Mouse (Mus musculus): ENCODE measurements around the gene Syt16. TPM values are rescaled to one million over a fixed set of nuclear protein-coding genes. Genes with fewer than 3 reads are reported as not detected.

Gene Syt16
- total RNA-seq, 2 experiments from 2014 or later, result not detected

DNA sequence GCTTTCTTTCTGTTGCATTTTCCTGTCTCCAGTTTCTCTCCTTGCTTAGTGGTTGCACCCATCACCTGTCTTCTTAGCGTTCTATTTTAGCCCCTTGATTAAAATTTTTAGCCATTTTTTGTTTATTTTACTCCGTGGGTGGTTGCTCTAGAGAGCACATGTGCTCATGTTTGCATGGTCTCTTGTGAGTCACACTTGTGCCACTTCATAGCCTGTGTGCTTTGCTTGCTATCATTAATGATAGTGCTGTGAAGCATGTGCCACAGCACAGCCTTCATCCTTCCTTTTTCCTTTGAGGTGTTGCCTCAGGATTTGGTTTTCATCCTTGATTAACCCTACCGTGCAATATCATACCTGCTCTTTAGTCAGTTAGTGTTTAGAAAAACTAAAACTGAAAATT, 214.7 kb downstream of the Syt16 start:
- DNase-seq (ENCODE audit: low spot score), result no peak

DNA sequence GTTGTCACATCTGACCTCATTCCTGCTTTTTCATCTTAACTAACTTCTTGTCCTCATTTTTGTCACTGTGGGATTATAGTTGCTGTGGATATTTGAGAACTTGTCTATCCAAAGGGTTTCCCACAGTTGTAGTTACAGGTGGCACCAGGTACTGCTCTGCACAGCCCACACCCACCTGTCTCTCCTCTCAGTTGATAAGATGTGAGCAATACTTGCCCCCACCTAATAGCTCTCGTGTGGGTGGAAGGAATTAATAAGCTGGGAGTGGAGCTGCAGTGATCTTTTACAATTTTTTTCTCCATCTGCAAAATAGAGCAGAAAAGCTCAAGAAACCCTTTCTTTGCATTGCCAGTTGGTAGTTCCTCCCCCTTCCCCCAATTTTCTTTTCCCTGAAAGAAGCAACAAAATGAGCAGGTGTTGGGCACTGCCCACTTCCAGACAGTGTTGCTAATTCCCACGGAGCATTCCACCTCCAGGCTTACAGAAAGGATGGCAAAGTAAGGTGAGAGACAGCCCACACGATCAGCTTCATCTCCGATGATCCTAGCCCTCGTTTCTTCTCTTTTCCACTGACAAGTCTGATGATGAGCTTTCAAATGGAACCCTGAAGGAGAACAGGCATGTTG, 218.8 kb downstream of the Syt16 start:
- no peak for DNase-seq (ENCODE audit: low spot score)

DNA sequence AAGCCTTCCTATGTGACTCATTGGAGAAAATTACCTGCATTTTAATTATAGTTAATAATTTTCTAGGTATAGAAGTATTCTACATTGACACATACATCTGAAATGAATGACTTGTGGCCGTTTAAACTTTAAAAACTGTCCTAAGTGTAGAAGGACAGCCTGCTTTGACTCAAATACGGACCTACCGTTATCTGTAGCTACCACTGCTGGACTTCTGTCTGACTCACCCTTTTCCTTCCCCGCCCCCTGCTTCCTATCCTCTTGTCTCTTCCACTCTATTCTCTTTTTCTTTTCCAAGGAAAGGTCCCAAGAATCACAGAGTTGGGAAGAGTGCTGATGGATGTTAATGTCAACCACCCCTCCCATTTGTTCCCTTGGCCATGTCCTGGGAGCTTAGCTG, 222.4 kb downstream of the Syt16 start:
- no peak for DNase-seq (ENCODE audit: low spot score)

DNA sequence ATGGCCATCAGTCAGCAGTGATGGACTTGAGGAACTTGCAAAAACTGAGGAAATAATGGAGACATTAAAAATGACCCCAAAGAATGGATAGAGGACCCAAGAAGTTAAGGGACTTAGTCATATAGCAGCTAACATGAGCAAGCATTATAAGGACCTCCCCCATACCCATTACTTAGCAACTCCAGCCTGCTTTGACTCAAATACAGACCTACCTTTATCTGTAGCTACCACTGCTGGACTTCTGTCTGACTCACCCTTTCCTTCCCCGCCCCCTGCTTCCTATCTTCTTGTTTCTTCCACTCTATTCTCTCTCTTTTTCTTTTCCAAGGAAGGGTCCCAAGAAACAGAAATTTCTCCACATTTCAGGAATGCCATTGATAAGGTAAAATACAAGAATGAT, 223.2 kb downstream of the Syt16 start:
- no peak for DNase-seq (ENCODE audit: low spot score)

DNA sequence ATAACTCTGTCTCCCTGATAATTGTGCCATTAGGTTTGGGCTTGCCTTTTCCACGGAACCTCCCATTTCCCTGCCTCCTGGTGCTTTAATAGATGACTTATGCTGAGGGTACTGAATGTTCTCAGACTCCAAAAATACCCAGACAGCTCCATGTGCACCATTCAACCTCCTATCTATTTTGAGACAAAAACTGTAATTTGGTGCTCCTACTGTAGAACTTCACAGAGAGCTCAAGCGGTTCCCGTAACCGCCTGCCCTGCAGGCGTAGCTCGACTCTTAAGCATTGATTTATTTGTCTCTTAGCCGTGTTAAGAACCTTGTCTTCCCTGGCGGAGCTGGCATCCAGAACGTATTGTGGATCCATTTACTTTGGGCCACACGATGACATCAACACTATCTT, 233.3 kb downstream of the Syt16 start:
- no peak for DNase-seq (ENCODE audit: low spot score)

DNA sequence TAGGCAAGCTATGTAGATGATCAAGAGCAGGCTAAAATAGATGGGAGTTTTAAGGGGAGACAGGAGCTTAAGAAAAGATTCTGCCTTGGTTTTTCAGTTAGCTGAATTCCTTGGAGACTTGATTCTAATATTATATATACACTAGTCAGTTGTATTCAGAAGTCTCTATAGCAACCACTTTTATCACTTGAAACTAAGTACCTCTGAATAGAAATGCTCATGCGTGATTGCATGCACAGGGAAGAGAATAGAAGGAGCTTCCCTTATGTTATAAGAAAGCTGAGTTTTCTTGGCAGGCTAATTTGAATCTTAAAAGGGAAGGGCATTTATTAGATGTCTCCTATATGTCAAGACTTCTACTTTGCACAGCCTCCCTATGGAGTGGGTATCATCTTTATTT, 235.4 kb downstream of the Syt16 start:
- no peak for DNase-seq (ENCODE audit: low spot score)

DNA sequence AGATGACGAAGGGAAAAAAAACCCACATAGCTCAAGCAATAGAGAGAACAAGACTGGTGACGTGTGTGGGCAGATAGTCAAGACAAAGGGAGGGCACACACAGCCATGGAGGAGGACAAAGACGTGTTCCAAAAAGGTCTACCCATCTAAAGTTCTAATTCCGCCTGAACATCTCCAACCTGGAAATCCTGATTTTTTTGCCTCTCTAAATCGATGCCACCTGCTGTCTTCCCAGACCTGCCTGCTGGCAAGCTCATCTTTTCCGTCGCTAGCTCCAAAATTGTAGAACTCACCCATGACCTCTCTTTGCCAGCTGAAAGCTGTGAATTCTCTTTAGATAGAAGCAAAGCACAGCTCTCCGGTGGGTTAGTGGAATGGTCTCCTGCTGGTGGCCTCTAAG, 238.7 kb downstream of the Syt16 start:
- no peak for DNase-seq (ENCODE audit: low spot score)

DNA sequence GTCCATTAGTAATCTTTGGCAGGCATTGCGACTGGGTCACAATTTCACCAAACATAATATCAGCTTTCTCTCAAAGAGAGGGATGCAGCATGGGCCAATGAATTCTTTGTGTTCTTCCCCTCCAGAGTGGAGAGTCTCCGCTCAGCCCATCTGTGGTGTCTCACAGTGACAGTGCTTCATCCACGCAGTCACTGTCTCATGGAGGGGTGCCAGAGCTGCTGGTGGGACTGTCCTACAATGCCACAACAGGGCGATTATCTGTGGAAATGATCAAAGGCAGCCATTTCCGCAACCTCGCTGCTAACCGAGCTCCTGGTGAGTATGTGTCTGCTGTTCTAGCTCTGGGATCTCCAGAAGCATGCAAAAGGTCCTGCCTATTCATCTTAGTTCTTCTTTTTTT, 240.6 kb downstream of the Syt16 start:
- no peak for DNase-seq (ENCODE audit: low spot score)

DNA sequence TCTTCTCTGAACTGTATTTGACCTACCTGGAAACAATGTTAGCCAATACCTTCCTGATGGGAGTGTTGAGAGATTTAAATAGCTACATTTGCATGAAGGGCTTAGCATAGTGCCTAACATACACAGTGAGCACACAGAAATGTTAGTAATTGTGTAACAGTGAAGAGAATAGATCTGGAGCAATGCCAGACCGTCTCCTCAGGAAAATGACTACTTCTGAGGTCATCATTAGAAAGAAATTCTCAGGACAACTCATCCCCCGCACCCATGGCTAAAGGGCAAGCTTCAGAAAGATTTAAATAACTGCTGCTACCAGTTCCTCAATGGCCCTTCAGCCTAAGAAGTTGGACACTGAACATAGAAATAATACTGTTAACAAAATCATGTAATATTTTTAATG, 241.3 kb downstream of the Syt16 start:
- DNase-seq (ENCODE audit: low spot score), result no peak

DNA sequence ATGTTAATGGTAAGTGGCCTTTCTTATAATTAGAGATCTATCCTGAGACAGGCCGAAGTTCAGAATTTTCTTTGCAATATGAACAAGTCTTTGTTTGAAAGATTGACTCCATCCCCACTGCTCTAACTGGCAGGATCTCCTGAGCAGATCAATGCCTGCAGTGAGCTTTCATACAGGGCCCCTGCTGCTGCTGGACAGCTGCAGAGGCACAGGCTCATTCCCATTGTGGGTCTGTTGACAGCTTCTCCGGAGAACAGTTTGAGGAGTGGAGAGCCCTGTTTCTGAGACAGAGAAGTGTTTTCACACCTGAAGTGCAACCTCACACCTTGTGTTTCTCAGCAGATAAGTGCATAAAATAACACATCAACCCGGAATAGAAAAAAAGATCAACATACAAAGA, 267.4 kb downstream of the Syt16 start:
- DNase-seq (ENCODE audit: low spot score), result no peak

DNA sequence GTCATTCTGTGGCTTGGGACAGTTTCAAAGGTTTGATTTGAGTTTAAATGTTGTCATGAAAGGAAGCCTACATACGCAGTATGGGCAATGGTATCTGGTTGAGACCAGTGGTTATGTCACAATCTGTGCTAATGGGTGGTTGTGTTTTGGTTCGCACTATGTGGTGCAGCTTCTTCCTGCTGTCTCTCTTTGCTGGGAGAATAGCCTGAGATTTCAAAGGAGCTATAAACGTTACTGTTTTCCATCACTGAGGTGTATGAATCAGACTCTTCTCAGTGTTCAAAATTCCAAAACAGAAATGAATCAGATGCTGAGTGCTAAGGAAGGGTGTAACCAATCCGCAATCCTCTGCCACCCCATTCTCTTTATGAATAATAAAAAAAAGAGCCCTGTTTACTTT, 269.6 kb downstream of the Syt16 start:
- DNase-seq (ENCODE audit: low spot score), result no peak

DNA sequence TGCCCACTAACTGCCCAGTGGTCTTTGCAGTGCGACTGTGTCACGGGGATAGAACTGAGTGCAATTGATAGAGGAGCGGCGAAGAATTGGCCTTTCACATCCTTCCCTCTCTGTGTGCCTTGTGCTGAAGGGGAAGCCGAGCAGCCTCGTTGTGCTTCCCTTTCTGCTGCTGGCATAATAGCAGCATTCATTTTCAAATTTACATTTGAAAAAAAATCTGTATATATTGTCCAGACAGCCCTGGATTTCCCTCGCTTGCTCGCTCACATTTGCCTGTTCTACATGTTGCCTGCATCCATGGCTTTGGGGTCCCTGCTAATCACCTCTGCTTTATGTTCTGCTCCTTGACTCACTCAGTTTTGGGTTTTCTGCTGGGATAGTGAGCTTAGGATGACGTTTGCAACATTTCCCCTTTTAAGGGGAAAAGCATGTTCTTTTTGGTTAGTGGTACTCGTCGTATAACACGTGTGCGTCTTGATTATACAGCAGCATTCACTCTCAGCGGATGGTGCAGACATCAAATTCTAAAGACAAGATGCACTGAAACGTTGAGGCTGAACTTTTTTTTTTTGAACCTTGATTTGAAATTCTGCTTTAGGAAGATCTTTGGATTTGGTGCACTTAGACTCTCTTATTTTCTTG, 271.3 kb downstream of the Syt16 start:
- no peak for DNase-seq (ENCODE audit: low spot score)

DNA sequence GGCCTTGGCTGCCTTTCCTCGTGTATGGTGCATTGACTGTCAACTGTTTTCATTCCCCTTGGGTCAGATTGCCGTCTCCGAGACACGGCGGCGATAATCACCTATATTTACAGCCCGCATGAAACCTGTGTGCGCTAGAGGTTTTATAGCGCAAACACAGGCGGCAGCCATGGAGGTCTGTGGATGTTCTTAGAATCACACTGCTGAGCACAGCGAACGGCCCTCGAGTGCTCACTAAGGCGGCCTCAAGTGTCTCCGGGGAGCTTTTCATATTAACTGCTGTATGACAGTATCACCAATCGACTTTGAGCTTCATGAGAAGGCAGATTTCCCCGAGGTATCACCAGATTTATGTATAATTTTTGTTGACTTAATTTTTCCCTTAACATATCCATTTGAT, 275.1 kb downstream of the Syt16 start:
- DNase-seq (ENCODE audit: low spot score), result no peak

DNA sequence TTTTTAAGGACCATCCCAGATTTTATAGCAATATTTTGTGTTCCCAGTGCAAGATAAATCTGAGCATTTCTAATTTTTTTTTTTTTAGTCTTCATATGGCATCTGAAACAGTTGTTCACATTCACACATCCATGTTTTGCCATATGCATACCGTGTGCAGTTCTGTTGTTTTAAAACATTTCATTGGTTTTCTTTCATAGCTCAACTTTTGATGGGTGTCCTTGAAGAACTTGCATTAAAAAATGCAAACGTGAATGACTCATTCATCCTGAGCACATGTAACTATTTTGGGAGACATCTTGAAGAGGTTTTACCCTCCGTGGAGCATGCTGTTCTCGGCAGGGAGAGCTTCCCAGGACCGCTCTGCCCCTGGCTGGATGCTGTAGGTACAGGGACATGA, 279.8 kb downstream of the Syt16 start:
- DNase-seq (ENCODE audit: low spot score), result no peak

DNA sequence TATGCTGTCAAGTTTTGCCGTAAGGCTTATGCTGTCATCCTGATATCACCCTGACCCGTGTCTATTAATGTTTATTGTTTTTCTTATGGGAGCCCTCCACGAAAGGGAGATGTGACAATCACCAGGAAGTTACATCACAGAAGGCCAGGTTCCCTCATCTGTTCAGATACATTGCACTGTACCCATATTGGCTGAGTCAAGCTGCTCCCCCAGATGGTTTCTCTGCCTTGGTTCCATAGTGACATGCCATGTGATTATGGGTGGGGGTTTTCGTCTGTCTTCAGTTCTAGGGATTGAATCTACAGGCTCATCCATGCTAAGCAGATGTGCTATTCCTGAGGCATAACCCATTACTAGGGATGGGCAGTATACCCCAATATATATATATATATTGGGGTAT, 283.9 kb downstream of the Syt16 start:
- no peak for DNase-seq (ENCODE audit: low spot score)

DNA sequence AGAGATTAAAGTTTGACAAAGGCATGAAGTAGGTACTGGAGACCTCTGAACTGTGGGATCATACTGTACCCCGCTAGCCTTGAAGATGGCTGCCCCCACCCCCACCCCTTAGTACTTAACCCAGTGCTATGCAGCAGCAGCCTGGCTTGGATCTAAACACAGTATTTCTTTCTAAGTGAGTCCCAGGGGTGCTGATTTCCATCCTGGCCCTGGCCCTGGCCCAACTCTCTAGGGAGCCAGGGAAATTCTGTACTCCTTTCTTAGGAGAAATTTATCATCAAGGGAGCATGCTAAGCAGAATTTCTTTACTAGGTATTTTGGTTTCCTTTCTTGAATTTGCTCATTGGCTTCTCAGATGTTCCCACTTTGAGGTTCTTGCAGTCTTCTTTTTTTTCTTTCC, 285.4 kb downstream of the Syt16 start:
- DNase-seq (ENCODE audit: low spot score), result no peak

DNA sequence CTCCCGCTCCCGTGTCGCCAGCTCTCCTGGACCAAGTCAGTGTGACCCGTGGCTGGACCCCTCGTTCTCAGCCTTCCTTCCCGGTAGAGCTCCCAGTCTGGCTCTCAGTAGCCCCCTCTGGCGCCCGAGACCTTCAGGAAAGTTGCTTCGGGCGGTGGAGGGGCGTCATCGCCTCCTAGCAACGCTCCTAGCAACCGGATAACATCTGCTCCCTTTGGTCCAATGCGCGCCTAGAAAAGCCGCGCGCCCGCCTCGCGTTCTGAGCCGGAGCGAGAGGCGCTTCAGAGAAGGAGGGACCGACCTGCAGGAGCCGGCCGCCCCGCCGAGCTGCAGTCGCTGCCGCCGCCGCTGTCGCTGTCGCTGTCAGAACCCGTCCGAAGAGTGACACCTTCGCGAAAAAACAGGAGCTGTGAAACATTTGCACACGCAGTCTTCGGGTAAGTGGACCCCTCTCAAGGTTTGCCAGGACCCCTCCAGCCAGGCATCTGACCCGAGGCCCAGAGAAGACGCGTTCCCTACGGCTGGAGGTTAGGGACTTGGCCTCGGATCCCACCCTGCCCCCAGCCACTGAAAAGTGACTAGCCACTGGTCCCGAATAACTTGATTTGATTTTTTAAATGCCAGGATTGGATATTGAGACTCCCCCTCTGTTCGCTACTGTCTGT, 286.7 kb downstream of the Syt16 start:
- peak; percentile 10 for DNase-seq (ENCODE audit: low spot score)

DNA sequence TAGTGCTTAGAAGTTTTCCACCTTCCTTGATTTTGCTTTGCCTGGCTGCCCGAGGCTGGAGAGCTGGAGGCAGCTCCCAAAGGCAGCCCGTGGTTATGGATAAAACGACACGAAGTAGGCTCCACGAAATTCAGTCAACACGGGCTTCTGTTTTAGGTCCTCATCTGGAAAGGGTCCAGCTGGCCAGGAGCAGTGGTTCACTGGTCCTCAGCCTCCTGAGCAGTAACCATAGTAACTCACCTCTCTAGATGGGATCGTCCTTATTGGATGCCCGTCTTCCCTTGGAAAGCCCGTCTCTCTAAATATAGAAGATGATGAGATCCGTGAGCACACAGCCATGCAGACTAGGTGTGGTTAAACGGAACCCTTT, 287.2 kb downstream of the Syt16 start:
- DNase-seq (ENCODE audit: low spot score), result no peak

DNA sequence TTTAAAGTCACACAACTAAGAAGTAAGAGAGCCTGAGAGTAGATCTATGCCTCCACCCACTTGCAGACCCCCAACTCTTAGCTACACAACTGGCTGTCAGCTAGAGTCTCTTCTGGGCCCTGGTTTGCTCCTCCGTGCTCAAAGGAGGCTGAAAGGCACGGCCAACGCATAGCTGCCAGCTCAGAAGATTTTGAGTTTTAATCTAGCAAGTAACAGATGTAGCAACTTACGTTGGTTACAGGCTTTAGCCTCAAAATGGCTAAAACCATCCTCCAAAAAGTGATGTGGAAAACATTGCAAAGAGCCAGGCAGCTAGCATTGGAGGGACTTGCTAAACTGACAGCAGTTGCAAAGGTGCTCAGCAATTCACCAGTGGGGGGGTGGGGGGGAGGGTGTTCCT, 293.5 kb downstream of the Syt16 start:
- DNase-seq (ENCODE audit: low spot score), result no peak

DNA sequence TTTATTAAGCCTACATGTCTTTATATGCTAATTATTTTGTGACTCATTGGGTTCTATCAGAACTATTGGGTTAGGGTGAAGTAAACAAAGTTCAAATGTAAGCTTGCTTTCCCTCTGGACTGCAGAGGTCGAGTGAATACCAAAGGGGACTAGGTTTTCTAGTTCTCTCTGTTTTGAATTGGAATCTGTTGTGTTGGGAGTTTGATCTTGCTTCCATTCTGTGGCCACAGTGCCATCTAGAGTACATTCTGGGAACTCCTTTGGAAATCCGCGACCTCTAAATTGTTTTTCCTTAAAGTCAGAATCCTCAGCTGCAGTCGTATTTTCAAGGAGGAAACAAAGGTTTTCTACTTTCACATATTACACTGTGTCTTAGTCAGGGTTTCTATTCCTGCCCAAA, 296.2 kb downstream of the Syt16 start:
- peak; percentile 12 for DNase-seq (ENCODE audit: low spot score)

DNA sequence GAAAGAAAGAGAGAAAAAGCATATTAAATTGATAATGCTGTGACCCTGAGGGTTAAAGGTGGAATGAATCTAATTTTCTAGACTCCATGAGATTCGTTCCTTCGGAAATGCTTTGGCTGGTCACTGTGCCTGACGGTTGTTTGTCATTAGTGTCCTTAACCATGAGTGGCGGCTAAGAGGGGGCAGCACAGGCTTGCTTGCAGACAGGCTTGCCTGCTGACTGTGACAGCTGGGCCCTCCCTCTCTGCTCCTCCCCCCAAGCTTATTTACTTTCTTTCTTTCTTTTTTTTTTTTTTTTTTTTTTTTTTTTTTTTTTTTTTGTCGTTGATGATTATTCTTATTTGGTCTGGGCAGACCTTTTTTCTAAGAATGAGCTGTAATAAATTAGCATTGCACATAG, 298.9 kb downstream of the Syt16 start:
- no peak for DNase-seq (ENCODE audit: low spot score)

DNA sequence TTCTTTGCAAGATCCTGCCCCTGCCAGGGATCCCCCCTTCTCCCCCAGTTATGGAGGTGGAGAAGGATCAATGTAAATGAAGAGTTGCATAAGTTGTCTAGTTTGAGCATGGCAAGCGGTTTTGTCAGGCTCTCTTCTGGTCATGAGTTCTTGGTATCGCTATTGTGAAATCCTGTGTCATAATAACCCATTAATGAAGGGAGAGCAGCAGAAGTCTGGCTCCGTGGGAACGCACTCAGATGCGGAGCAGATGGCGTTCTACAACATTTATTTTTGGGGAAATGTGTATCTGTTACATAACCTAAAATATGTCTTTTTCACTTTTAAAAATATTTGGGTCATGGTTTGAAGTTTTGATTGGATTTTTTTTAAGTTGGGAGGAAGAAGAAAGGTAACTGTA, 304.1 kb downstream of the Syt16 start:
- DNase-seq (ENCODE audit: low spot score), result no peak
